Mouse (Mus musculus) ES-E14 (cell line): ENCODE measurements around the gene Plekhg1.

ENCODE experiments used
- CHD2 ChIP-seq: IDR thresholded peaks from 2 replicates; pipeline ENCODE4 v1.6.1; 2014; ENCODE audit warnings: mild to moderate bottlenecking, low read depth, low read length, inconsistent platforms
- HCFC1 ChIP-seq: IDR thresholded peaks from 2 replicates; pipeline ENCODE4 v1.6.1; 2012; ENCODE audit warnings: low read length, inconsistent platforms, borderline replicate concordance; ENCODE audit not compliant: insufficient read depth
- MAFK ChIP-seq: IDR thresholded peaks from 2 replicates; pipeline ENCODE4 v1.6.1; 2014; ENCODE audit warnings: mild to moderate bottlenecking, low read depth, low read length, inconsistent platforms; ENCODE audit not compliant: insufficient read depth
- ZC3H11A ChIP-seq: IDR thresholded peaks from 2 replicates; pipeline ENCODE4 v1.6.1; 2012; ENCODE audit warnings: low read depth, mild to moderate bottlenecking, inconsistent platforms, low read length, borderline replicate concordance

- no peak for TF ChIP-seq HCFC1
- TF ChIP-seq MAFK = no peak
- no peak for TF ChIP-seq ZC3H11A
- no peak for TF ChIP-seq CHD2
These were observed 232.1 kb downstream of the Plekhg1 start for GRCm38 (mm10) chr10:3972237-3972636.
